Mouse (Mus musculus): ENCODE results near the gene Bax.
A peak's percentile ranks its signal among the peaks of the same experiment; 100 is the strongest.

Gene Bax

DNA sequence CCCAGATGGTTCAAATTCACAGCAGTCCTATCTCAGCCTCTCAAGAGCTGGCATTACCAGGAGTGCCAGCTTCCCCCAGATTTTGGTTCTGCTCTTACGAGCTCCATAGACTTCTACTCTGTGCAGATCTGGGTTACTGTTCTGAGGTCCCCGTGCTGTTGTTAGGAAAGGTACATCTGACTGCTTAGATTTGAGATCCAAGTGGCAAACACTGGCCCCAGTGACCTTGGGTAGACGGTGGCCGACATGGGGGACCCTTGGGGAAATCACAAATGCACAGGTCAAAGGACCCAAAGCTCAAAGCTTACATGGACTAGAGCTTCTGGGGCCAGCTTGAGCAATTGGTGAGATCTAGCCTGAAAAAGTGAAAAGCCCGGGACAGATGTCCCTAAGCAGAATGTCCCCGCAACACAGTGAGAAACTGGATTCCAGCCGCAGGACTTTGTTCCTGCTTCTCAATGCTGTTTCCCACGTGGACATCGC is 9.9 kb downstream of the Bax start:
- DNase-seq (ENCODE audit: low spot score in 2 of 2), result no peak

DNA sequence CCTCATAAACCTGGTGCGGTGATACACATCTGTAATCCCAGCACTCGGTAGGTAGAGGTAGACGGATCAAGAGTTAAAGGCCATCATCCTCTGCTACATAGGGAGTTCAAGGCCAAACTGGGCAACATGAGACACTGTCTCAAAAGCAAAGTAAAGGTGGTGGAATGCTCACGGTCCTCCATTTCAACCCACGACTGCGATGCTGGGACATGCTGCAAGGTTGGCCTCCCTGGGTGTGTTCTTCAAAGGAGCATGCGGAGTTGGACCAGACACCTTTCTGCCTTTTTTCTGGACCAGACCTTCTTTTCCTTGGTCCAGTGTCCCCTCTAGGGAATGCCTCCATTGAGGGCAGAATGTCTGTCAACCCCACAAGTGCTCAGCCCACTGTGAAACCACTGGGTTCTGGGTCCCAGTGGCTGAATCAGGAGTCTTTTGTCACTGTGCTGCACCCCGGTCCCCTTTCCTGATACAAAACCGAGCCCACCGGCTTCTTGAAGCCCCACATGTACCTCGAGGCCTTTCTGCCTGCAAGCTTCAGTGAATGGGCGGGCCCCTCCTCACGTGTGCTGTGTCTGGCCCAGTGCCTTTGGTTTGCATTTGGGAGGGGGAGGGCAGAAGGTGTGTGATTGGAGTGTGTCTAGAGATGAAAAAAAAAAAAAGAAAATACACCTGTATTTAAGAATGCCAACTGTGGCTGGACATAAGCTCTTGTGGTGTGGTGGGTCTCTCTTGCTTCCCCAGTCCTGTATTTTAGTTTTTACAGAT is 10.6 kb downstream of the Bax start:
- DNase-seq (ENCODE audit: low spot score in 2 of 2), result no peak

DNA sequence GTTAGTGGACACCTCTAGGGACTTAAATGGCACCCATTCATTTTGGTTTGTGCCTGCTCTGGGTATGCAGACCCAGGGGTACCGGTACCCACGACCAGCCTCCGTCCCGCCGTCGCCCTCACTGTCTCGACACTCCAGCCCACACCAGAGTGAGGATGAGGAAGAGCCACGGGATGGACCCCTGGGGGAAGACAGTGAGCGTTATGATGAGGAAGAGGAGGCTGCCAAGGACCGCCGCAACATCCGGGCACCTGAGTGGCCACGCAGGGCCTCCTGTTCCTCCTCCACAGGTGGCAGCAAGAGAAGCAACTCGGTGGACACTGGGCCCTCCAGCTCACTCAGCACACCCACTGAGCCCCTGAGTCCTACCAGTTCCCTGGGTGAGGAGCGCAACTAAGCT is 11.7 kb downstream of the Bax start:
- DNase-seq (ENCODE audit: low spot score in 2 of 2), result no peak

DNA sequence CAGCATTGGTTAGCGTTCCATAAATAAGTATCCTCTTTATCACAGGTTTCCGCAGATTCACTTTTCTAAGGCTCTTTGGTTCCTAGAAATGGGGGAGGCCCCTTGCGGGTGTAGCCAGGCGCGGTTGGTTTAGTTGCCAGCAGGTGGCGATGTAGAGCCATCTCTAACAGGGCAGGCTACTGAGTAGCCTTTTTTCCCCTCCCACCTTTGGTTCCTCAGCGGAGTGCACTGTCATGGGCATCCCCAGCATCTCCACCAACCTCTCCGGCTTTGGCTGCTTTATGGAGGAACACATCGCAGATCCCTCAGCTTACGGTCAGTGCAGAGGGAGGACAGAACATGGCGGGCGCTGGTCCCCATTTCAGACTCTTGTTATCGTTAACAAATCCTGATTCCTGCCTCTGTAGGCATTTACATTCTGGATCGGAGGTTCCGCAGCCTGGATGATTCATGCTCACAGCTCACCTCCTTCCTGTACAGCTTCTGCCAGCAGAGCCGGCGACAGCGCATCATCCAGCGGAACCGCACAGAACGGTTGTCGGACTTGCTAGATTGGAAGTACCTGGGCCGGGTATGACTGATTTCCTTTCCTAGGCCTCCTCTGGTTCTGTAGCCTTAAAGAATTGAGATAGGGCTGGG is 15.2 kb downstream of the Bax start:
- DNase-seq (ENCODE audit: low spot score in 2 of 2), result peak in 1 of 2 experiments; percentile 78

DNA sequence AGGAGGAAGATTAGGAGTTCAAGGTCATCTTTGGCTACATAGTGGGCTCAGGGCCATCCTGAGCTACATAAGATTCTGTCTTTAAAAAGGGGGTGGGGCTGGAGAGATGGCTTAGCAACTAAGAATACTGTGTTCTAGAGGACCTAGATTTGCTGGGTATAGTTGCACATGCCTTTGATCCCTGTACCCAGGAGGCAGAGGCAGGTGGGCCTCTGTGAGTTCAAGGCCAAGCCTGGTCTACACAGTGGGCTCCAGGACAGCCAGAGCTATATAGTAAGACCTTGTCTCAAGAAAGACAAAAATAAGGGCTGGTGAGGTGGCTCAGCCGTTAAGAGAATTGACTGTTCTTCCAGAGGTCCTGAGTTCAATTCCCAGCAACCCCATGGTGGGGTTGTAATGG is 16.7 kb downstream of the Bax start:
- DNase-seq (ENCODE audit: low spot score in 2 of 2), result no peak

DNA sequence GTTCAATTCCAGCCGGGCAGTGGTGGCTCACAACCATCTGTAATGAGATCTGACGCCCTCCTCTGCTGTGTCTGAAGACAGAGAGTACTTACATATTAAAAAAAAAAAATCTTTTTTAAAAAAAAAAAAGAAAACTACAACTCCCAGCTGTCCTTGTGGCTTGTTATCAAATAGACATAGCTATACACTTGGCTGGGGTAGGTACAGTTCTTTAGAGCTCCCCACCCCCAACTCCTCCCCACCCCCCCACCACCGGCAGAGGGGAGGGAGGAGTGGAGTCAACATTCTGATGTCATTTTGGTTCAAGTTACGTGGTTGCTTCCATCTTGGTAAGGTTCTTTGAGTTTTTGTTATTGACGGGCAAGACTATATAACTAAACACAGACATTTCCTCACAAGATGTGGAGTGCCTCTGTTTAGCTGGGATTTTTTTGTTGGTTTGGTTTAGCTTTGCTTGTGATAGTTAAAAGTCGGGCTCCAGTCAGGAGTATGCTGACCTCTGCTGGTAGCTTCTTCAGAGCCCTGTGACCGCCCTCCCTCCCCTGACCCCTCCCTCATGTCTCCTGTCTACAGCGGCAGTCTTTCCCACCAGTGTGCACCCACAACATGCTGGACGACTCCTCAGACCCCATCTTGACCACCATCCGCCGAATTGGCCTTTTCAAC is 19.2 kb downstream of the Bax start:
- DNase-seq (ENCODE audit: low spot score in 2 of 2), result no peak

DNA sequence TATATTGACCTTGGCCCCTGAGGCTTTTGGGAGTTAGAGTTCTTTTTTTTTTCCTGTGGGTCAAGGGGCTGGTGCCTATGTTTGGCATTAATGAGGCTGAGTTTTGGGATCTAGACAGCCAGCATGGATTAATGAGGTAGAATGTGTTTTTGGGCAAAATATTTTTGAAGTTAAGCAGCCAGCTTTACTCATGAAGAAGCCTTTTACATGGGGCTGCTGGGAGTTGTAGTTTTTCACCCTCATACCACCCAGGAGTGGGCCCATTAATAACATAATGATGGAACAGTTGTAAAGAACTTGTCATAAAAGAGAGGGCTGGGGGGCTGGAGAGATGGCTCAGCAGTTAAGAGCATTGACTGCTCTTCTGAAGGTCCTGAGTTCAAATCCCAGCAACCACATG is 20.1 kb downstream of the Bax start:
- DNase-seq (ENCODE audit: low spot score in 2 of 2), result no peak

DNA sequence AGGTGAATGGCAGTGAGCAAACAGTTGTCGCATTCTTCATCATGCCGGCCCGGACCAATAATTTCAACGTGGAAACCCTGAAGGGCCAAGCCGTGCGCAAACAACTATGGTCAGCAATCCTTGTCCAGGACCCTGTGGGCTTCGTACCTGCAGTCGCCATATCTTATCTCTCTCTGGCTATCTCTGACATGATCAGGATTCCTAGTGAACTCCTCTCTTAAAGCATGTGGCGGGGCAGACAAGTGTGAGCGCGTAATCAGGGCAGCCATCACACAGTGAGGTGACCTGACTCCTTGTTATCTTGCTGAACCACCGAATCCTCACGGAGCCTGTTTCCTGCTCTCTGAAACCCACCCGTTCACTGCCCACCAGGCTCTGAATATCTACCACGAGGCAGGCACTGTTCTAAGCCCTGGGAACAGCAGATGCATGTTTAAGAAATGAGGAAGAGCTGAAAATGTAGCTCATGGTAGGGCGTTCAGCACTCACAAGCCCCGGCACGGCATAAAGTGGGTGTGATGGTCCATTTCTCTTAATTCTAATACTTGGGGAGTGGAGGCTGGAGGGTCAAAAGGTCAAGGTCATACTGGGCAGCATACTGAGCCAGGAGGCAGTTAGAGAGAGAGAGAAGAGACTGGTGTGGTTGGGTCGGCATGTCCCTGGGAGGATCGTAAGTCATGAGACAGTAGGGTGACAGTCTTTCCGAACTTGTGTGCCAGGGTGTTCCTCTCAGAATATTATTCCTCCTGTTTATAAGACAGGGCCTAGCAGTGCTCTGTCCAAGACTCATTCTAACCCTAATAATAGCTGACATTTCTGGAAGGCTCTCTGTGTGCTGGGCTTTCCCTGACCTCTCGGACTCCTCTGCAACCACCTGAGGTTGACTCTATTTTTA is 22.9 kb downstream of the Bax start:
- no peak for DNase-seq (ENCODE audit: low spot score in 2 of 2)

DNA sequence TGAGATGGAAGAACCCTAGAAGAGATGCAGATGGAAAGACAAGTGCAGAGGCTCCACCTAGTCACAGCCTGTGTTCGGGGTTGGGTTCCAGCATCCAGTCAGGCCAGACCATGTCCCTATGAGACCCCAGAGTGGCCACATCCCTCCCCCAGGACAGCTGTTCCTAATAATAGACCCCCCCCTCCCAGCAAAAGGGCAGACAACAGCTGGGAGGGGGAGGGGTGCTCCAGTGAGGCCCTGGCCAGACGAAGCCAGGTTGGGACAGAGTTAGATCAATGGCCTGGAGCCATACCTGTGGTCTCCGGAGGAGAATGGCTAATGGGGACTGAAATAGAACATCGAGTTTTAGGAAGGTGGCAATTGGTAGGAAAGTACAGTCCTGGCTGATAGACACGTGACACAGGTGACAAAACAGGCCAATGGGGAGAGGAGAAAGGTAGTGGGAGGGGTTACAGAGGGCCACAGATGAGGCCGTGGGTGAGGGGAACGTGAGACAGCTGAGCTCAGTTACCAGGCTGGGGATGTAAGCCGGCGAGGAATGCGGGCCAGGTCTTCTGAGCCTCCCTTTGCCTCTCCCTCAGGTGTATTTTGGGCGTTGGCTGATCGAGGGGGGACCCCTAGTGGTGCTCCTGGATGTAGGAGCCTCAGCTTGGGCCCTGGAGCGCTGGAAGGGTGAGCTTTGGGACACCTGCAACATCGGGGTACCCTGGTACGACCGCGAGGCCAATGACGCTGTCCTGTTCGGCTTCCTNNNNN is 29.0 kb downstream of the Bax start, which contains the start of gene Ruvbl2:
Gene Ruvbl2, minus strand, starts transcription at position 576 of the 756 bp plus-strand sequence.
- DNase-seq (ENCODE audit: low spot score in 2 of 2), result no peak

DNA sequence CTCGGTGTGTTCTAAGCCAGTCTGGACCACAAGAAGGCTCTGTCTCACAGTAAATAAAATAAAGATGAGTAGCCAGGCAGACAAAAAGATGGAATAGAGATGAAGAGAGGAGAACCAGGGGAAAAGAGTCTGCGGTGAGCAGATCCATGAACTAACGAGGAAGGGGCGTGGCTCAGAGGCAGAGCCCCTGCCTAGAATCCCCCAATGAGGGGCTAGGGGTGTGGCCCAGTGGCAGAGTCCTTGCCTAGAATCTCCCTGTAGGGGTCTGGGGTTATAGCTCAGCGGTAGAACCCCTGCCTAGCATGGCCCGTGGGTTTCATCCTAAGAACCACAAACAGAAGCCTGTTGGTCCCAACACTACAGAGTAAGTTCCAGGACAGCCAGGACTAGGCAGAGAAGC is 29.7 kb downstream of the Bax start:
- no peak for DNase-seq (ENCODE audit: low spot score in 2 of 2)

DNA sequence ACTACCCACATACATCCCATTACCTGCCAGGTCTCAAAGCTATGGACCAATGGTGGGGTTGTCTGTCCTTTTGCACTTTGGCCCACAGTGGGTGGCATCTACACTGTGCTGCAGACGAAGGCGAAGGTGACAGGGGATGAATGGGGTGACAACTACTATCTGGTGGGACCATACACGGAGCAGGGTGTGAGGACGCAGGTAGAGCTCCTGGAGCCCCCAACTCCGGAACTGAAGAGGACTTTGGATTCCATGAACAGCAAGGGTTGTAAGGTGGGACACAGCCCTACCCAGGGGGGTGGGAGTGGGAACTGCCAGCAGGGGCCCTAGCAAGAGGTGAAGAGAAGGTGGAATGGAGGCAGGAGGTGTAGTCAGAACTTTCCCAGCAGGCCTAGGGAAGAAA is 30.3 kb downstream of the Bax start:
- no peak for DNase-seq (ENCODE audit: low spot score in 2 of 2)

DNA sequence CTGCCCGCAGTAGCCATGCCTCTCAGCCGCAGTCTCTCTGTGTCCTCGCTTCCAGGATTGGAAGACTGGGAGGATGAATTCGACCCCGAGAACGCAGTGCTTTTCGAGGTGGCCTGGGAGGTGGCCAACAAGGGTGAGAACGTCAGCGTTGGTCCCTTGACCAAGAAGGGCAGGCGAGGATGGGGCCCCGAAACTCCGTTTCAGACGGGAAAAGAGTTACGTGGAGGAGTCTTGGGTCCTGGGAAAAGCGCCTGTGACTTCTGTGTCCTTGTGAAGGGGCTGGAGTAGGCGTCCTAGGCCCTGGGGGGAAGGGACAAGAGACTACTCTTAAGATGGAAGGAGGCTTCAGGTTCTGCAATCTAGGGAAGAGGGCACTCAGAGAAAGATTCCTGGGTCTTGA is 31.7 kb downstream of the Bax start:
- DNase-seq (ENCODE audit: low spot score in 2 of 2), result no peak

DNA sequence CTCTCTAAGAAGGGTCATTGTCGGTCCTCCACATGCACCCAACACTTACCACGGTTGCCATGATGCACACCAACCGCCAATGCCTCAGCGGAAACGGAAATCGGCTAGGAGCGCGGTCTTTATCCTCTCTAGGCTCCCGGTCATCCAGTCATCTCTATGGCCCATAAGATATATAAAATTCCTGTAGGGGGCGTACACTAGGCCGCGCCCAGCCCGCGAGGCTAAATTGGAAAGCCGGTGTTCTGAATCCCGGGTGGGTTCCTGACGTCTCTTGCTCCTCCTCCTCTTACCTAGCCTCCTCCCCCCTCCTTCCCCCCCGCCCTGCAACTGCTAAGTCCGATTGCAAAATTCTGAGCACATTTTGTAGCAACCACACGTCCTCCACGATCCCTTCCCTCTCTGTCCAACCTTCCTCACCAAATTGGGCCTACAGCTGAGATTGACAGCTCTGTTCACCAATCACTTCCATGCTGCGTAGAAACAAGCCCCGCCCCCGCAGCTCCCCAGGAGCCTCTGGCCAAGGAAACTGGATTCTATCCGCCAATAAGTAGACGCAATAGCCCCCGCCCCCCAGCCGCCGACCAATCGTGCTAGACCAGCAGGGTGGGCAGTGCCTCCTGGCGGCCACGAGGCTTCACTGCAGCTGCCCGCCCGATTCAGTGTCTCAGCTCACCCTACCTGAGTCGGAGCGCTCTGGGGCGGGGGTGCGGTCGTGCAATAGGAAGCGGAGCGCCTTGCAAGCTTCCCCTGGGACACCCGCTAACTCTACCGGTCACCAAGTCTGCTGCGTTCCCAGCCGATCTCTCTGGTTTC is 32.3 kb downstream of the Bax start, which contains the start of gene Gys1:
Gene Gys1, plus strand, starts transcription at position 642 of the 813 bp plus-strand sequence.
- DNase-seq (ENCODE audit: low spot score in 2 of 2), result peak; percentile 100

DNA sequence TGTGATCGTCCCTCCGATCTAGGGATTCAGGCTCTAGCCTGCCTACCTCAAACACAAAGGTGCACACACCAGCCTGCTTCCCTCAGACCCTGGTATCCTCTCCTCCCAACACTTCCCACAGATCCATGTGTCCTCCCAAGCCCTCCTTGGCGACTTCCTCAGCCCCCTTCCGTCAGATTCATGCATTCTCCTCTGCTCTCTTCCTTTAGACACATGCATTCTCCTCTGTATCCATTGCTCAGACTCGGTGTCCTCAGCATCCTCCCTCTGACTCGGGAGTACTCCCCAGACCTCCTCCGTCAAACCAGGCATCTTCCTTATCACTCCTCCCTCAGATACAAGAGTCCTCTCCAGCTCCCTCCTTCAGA is 32.9 kb downstream of the Bax start:
- no peak for DNase-seq (ENCODE audit: low spot score in 2 of 2)

DNA sequence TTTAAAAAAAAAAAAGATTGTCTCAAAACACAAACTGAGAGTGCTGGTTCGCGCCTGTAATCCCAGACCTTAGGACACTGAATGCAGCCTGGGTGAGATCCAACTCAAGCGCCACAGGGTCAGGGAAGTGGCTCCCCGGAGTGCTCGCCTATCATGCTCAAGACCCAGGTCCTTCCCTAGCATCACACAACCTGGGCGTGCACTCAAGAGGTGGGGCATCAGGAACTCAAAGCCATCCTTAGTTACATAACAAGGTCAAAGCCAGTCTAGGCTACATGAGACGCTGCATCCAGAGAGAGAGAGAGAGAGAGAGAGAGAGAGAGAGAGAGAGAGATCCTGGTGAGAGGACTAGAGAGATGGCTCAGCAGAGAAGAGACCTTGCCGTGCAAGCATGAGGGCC is 40.1 kb downstream of the Bax start:
- no peak for DNase-seq (ENCODE audit: low spot score in 2 of 2)

DNA sequence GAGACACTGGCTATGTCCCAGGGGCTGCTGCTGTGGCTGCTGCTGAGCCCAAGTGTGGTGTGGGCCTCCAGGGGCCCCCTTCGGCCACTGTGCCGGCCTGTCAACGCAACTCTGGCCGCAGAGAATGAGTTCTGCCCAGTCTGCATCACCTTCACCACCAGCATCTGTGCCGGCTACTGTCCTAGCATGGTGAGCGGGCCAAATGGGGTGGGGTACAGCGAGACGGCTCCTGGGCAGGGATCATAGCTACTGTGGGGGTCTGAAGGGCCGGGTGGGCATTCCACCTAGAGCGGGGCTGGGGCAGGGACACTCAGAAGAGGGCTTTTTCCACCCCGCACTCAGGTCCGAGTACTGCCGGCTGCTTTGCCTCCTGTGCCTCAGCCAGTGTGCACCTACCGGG is 45.5 kb downstream of the Bax start:
- DNase-seq (ENCODE audit: low spot score in 2 of 2), result no peak

DNA sequence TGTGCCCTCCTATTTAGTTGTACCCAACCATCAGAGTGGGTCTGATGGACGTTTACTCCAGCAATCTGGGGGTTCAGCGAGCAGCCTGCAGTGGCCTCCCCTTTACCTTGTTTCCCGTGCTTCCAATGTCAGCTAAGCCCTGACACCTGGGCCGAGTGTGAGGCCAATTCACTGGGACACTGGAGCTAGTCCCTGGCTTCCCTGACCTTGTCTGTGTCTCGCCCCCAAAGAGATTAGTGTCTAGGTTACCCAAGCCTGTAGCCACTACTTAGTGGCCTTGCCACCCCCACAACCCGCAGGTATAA is 46.1 kb downstream of the Bax start, which contains the start of gene Lhb:
Gene Lhb, plus strand, starts transcription at position 206 of the 305 bp plus-strand sequence.
- DNase-seq (ENCODE audit: low spot score in 2 of 2), result no peak

DNA sequence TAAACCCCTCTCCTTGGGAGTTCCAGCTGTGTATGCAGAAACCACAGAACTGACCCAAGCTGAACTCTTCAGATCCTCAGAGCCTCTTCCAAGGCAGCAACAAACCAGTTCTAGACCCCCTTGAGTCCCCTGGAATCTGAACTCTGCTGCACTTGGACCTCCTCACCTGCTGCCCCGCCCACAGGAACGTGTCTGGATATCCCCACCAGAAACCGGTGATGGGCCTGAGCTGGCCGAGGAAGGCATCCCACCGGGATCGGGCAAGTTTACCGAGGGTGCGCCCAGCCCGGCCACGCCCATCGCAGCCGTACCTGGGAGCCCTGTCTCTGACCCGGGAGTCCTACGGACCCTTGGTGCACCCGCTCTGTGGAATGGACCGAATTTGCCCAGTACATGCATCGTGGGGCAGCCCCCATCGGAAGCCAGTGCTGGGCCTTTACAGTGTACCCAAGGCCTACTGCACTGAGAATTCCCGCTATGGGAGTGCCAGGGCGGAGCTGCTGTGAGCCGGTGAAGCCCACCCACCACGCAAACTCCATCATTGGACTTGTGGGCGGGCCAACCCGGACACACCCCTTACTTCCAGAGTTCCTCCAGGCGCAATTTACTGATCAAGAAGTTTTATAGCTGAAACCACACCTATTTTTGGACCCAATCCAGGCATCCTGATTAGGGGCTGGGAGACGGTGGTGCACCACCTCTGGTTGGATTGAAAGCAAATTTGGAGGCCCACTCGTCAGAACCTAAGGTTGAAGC is 46.7 kb downstream of the Bax start:
- DNase-seq (ENCODE audit: low spot score in 2 of 2), result no peak

DNA sequence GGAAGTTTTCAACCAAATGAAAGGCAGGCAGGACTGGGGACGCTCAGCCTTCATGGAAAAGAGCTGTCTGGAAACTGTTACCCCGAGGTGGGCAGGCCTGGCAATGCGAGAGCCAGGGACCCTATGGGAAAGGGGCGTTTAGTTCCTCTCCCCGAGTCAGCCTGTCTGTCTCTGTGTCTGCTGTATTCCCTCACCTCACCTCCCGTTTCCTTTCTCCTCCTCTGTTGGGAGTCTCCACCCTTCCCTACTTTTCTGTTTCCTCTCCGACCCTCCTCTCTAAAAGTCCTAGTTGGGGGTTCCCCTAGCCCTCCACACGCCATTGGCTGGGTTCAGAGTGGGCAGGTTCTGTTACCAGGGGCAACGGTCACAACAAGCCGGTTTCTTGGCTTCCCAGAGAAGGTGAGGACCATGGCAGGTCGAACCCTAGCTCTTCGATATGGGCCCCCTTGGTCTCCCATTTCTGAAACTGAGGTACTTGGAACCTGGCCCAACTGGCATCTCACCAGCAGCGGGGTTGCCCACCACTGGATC is 48.7 kb downstream of the Bax start:
- DNase-seq (ENCODE audit: low spot score in 2 of 2), result no peak

Data from frontal cortex, postnatal 10 days (tissue).